Mouse (Mus musculus) myocyte (in vitro differentiated cells): ENCODE measurements around the gene Epb41. TPM values are rescaled to one million over a fixed set of nuclear protein-coding genes. Genes with fewer than 3 reads are reported as not detected.

ENCODE experiments used
- H3K27me3 ChIP-seq: one replicate; pipeline ENCODE4 v1.6.1; 2011; ENCODE audit not compliant: control insufficient read depth, insufficient read depth, insufficient read length
- H3K36me3 ChIP-seq: one replicate; pipeline ENCODE4 v1.6.1; 2011; ENCODE audit not compliant: control insufficient read depth, insufficient read depth
- H3K4me2 ChIP-seq: one replicate; pipeline ENCODE4 v1.6.1; 2011; ENCODE audit warnings: low read depth, control low read depth
- H3K4me3 ChIP-seq: one replicate; pipeline ENCODE4 v1.5.1; 2011; ENCODE audit warnings: mild to moderate bottlenecking, control low read depth, moderate library complexity
- H3K79me2 ChIP-seq: one replicate; pipeline ENCODE4 v1.6.1; 2011; ENCODE audit not compliant: control insufficient read depth, insufficient read depth
- H3ac ChIP-seq: one replicate; pipeline ENCODE4 v1.6.1; 2011; ENCODE audit not compliant: control insufficient read depth, insufficient read length
- CEBPB ChIP-seq: IDR thresholded peaks from 2 replicates; pipeline ENCODE4 v1.6.1; 2011; ENCODE audit warnings: mild to moderate bottlenecking, moderate library complexity; ENCODE audit not compliant: poor library complexity, insufficient read depth, severe bottlenecking
- E2F4 ChIP-seq: IDR thresholded peaks from one replicate; pipeline ENCODE4 v1.6.1; 2011; ENCODE audit warnings: mild to moderate bottlenecking, control low read depth, moderate library complexity; ENCODE audit not compliant: insufficient read depth
- MAX ChIP-seq: IDR thresholded peaks from one replicate; pipeline ENCODE4 v1.6.1; 2011; ENCODE audit warnings: low read depth, mild to moderate bottlenecking, control low read depth
- MYOD1 ChIP-seq, 3 experiments: IDR thresholded peaks; one replicate each; pipeline ENCODE4 v1.6.1; 2011; ENCODE audit warnings: control low read depth in 2 of 3, low read depth in 2 of 3, mild to moderate bottlenecking in 2 of 3, moderate library complexity in 1 of 3; ENCODE audit not compliant: insufficient read length in 2 of 3, control insufficient read depth in 1 of 3
- MYOG ChIP-seq, 3 experiments: IDR thresholded peaks; one replicate each; pipeline ENCODE4 v1.6.1; 2011; ENCODE audit warnings: control low read depth in 2 of 3, low read depth in 2 of 3, mild to moderate bottlenecking in 2 of 3; ENCODE audit not compliant: insufficient read length in 2 of 3, control insufficient read depth in 1 of 3, insufficient read depth in 1 of 3
- POLR2A ChIP-seq: IDR thresholded peaks from one replicate; pipeline ENCODE4 v1.6.1; 2011; ENCODE audit warnings: low read depth, mild to moderate bottlenecking, control low read depth, moderate library complexity; ENCODE audit not compliant: insufficient read length
- POLR2AphosphoS2 ChIP-seq: IDR thresholded peaks from one replicate; pipeline ENCODE4 v1.6.1; 2011; ENCODE audit warnings: low read depth, control low read depth; ENCODE audit not compliant: insufficient read length
- REST ChIP-seq: IDR thresholded peaks from one replicate; pipeline ENCODE4 v1.6.1; 2011; ENCODE audit warnings: mild to moderate bottlenecking, control low read depth, moderate library complexity; ENCODE audit not compliant: insufficient read depth, insufficient read length
- SRF ChIP-seq: IDR thresholded peaks from one replicate; pipeline ENCODE4 v1.6.1; 2011; ENCODE audit warnings: low read depth; ENCODE audit not compliant: control insufficient read depth, insufficient read length
- TCF12 ChIP-seq: IDR thresholded peaks from one replicate; pipeline ENCODE4 v1.6.1; 2011; ENCODE audit warnings: mild to moderate bottlenecking, control low read depth; ENCODE audit not compliant: poor library complexity, insufficient read depth, severe bottlenecking
- TCF3 ChIP-seq: IDR thresholded peaks from one replicate; pipeline ENCODE4 v1.6.1; 2011; ENCODE audit warnings: low read depth, control low read depth; ENCODE audit not compliant: insufficient read length
- USF1 ChIP-seq: IDR thresholded peaks from one replicate; pipeline ENCODE4 v1.6.1; 2011; ENCODE audit warnings: low read depth, mild to moderate bottlenecking, control low read depth, moderate library complexity
- polyA plus RNA-seq: library from polyadenylated mRNA; unstranded; fragments of >200 nt; fragmentation: generic; extraction: Trizol; gene quantifications from one replicate; pipeline ENCODE4 v1.2.1, GENCODE M21; 2012; ENCODE audit warnings: missing spikeins

Epb41 gene
- polyA plus RNA-seq, 1 experiment: 4.8 TPM

- no peaks in the 10 kb centered on the region for H3K36me3 ChIP-seq
Measured at GRCm38 (mm10) chr4:131920595-131921351, 154.3 kb downstream of the Epb41 start.

GRCm38 (mm10) chr4:131920141-131920594, 155.0 kb downstream of the Epb41 start:
- Histone ChIP-seq H3K36me3 (no peaks in the 10 kb centered on the region), H3K27me3 (peaks cover 6% of the 10 kb centered on the region), H3K79me2 (no peaks in the 10 kb centered on the region), H3K4me2 (no peak overlapping the region), H3ac (no peak overlapping the region), H3K4me3 (no peak overlapping the region)
- no peak for TF ChIP-seq TCF12
- no peak for TF ChIP-seq CEBPB
- no peak for TF ChIP-seq REST
- no peak for TF ChIP-seq MYOD1 (IDR thresholded peaks at IDR 0.05; ENCODE audit: control insufficient read depth in 1 of 3, insufficient read length in 2 of 3, low read depth in 2 of 3)
- TF ChIP-seq POLR2A: no peak
- no peak for TF ChIP-seq USF1
- TF ChIP-seq E2F4: no peak
- TF ChIP-seq SRF: no peak
- TF ChIP-seq TCF3: no peak
- TF ChIP-seq POLR2AphosphoS2: no peak
- no peak for TF ChIP-seq MYOG (IDR thresholded peaks at IDR 0.05; ENCODE audit: control insufficient read depth in 1 of 3, insufficient read depth in 1 of 3, insufficient read length in 2 of 3, low read depth in 2 of 3)
- no peak for TF ChIP-seq MAX

More at GRCm38 (mm10) chr4:131920595-131921351, 154.3 kb downstream of the Epb41 start:
- peak overlapping the region; percentile 72 for H3K4me2 ChIP-seq
- H3ac ChIP-seq: peak overlapping the region; percentile 39
- H3K79me2 ChIP-seq: no peaks in the 10 kb centered on the region
- H3K27me3 ChIP-seq: peaks cover 6% of the 10 kb centered on the region
- TF ChIP-seq MYOG (IDR thresholded peaks at IDR 0.05; ENCODE audit: control insufficient read depth in 1 of 3, insufficient read depth in 1 of 3, insufficient read length in 2 of 3, low read depth in 2 of 3) (no peak), POLR2AphosphoS2 (no peak), POLR2A (no peak), MYOD1 (IDR thresholded peaks at IDR 0.05; ENCODE audit: control insufficient read depth in 1 of 3, insufficient read length in 2 of 3, low read depth in 2 of 3) (no peak), REST (no peak), TCF12 (no peak), E2F4 (no peak)
- H3K4me3 ChIP-seq: peak overlapping the region; percentile 3

DNA sequence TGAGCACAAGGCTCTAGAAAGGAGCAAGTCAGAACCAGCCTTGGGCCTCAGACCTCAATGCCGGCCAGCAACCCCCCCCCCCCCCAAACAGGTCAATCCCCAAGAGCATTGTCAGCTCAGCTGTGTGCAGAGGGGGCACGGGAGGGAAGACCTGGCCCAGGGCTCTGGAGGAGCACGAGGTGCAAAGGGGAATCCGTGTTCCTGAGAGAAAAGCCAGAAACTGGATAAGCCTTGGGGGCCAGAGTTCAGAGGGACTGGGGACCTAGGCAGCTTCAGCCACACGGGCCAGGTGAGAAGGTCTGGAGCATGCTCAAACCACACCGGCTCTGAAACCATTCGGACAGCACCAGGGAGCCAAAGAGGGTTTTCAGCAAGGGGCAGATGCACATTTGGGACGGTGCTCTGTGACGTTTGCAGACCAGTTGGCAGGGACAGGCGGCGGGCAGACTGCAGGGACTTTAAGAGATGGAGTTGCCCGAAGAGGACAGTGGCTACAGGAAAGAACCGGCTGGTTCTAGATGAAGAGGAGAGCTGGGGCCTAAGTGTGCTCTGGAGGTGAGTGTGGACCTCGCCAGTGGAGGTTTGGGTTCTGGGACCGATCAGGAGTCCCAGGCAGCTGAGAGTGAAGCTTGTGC, 155.5 kb downstream of the Epb41 start:
- H3K79me2 ChIP-seq: no peaks in the 10 kb centered on the region
- H3K4me2 ChIP-seq: no peak overlapping the region
- no peaks in the 10 kb centered on the region for H3K36me3 ChIP-seq
- no peak overlapping the region for H3K4me3 ChIP-seq
- no peak overlapping the region for H3ac ChIP-seq
- TF ChIP-seq MAX: no peak
- no peak for TF ChIP-seq USF1
- TF ChIP-seq POLR2AphosphoS2: no peak
- no peak for TF ChIP-seq TCF3
- TF ChIP-seq MYOG (IDR thresholded peaks at IDR 0.05; ENCODE audit: control insufficient read depth in 1 of 3, insufficient read depth in 1 of 3, insufficient read length in 2 of 3, low read depth in 2 of 3): no peak
- no peak for TF ChIP-seq E2F4
- TF ChIP-seq POLR2A: no peak
- peaks cover 6% of the 10 kb centered on the region for H3K27me3 ChIP-seq

GRCm38 (mm10) chr4:131918711-131919500, 156.2 kb downstream of the Epb41 start:
- Histone ChIP-seq H3K79me2 (no peaks in the 10 kb centered on the region), H3ac (no peak overlapping the region), H3K36me3 (no peaks in the 10 kb centered on the region), H3K27me3 (peaks cover 6% of the 10 kb centered on the region), H3K4me3 (no peak overlapping the region), H3K4me2 (no peak overlapping the region)
- TF ChIP-seq TCF3: no peak
- TF ChIP-seq TCF12: no peak
- no peak for TF ChIP-seq POLR2AphosphoS2
- no peak for TF ChIP-seq SRF
- TF ChIP-seq CEBPB: no peak
- TF ChIP-seq MYOD1 (IDR thresholded peaks at IDR 0.05; ENCODE audit: control insufficient read depth in 1 of 3, insufficient read length in 2 of 3, low read depth in 2 of 3): no peak
- no peak for TF ChIP-seq POLR2A
- no peak for TF ChIP-seq USF1
- TF ChIP-seq MAX: no peak
- no peak for TF ChIP-seq E2F4
- TF ChIP-seq REST: no peak
- TF ChIP-seq MYOG (IDR thresholded peaks at IDR 0.05; ENCODE audit: control insufficient read depth in 1 of 3, insufficient read depth in 1 of 3, insufficient read length in 2 of 3, low read depth in 2 of 3): no peak
